Mouse (Mus musculus): ENCODE data around the gene Gm11444. TPM values are rescaled to one million over a fixed set of nuclear protein-coding genes. Genes with fewer than 3 reads are reported as not detected.
A peak's percentile ranks its signal among the peaks of the same experiment; 100 is the strongest.

Gm11444 gene
- polyA plus RNA-seq, 1 experiment, result not detected

GRCm38 (mm10) chr11:85832231-85832924, 17.8 kb downstream of the Gm11444 start, which contains the start of gene Tbx2:
Gene Tbx2, plus strand, starts transcription at chr11:85832551.
- under 1% methylated on average over 52 of the region's 52 CpGs for WGBS
- peak; percentile 72 for DNase-seq
- H3K4me3 ChIP-seq (replicated peaks; ENCODE audit: extremely low read depth, low read depth, low read length), result peak within 1 kb of the TSS; percentile 71
- H3K4me1 ChIP-seq (ENCODE audit: control insufficient read depth, insufficient read depth, low read length), result no peaks in the 10 kb centered on the region; the same call in 1 of the 2 replicates
- TF ChIP-seq CTCF (IDR thresholded peaks at IDR 0.05; ENCODE audit: insufficient read depth, low read length) (no peak), POLR2A (IDR thresholded peaks at IDR 0.05; ENCODE audit: borderline replicate concordance, extremely low read depth, low read depth, low read length) (peak; percentile 80; the same call in 1 of the 2 replicates)

GRCm38 (mm10) chr11:85831656-85832230, 18.4 kb downstream of the Gm11444 start:
- TF ChIP-seq CTCF (IDR thresholded peaks at IDR 0.05; ENCODE audit: insufficient read depth, low read length) (no peak), POLR2A (IDR thresholded peaks at IDR 0.05; ENCODE audit: borderline replicate concordance, extremely low read depth, low read depth, low read length) (peak; percentile 41; the same call in 1 of the 2 replicates)
- 3% methylated on average over 33 of the region's 33 CpGs for WGBS
- DNase-seq, result no peak
- H3K4me1 ChIP-seq (ENCODE audit: control insufficient read depth, insufficient read depth, low read length), result no peaks in the 10 kb centered on the region
- H3K4me3 ChIP-seq (replicated peaks; ENCODE audit: extremely low read depth, low read depth, low read length), result peak overlapping the region; percentile 68

GRCm38 (mm10) chr11:85830901-85831341, 19.2 kb downstream of the Gm11444 start:
- WGBS, result 22% methylated on average over 17 of the region's 17 CpGs
- TF ChIP-seq POLR2A (IDR thresholded peaks at IDR 0.05; ENCODE audit: borderline replicate concordance, extremely low read depth, low read depth, low read length), result peak; percentile 44; the same call in 1 of the 2 replicates
- peak; percentile 35; the same call in 1 of the 2 replicates for TF ChIP-seq CTCF (IDR thresholded peaks at IDR 0.05; ENCODE audit: insufficient read depth, low read length)
- no peaks in the 10 kb centered on the region for H3K4me1 ChIP-seq (ENCODE audit: control insufficient read depth, insufficient read depth, low read length)
- H3K4me3 ChIP-seq (replicated peaks; ENCODE audit: extremely low read depth, low read depth, low read length), result peak overlapping the region; percentile 40
- no peak for DNase-seq

- WGBS, result 10% methylated on average over 58 of the region's 61 CpGs
- DNase-seq, result peak; percentile 37
- H3K4me3 ChIP-seq (replicated peaks; ENCODE audit: extremely low read depth, low read depth, low read length), result peak overlapping the region; percentile 34
- no peaks in the 10 kb centered on the region for H3K4me1 ChIP-seq (ENCODE audit: control insufficient read depth, insufficient read depth, low read length)
- TF ChIP-seq CTCF (IDR thresholded peaks at IDR 0.05; ENCODE audit: insufficient read depth, low read length), result no peak
- TF ChIP-seq POLR2A (IDR thresholded peaks at IDR 0.05; ENCODE audit: borderline replicate concordance, extremely low read depth, low read depth, low read length), result 0 out of 2 replicates have a peak, but pooled peaks have one; percentile 26
These were observed 20.4 kb downstream of the Gm11444 start for GRCm38 (mm10) chr11:85829520-85830440.

DNA sequence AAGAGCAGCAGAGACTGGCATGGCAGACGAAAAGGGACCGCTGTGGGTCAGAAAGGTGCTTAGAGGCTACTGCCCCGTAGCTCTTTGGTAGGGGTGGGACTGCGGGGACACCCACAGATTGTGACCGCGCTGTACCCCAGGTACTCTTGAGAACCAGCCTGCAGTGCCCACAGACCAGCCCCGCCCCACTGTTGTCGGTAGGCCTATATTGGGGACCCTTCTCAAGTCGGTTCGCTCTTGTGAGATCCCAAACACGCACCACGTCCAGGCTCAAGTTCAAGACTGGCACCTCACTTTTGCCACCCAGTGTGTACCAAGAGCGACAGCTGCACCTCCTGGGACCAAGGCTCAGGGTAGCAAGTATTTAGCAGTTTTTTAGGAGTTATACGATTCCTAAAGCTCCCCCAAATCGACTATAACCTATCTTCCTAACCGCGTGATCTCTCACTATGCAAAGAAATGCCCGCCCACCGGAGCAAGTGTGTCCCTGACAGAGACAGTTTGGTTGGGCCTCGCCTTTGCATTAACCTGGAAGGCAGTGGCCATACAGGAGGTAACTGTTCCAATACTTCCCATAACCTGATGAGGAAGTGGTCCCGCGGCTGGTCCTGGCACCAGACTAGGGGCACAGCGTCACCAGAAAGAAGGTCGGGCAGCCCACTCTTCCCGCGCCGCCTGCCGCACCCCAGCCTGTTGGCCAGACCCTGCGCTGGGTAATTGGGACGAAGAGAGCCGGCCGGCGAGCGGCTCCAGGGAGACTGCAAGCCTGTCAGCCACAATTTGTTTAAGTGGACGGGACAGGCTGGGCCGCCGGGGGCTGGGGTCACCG, 21.2 kb downstream of the Gm11444 start:
- DNase-seq, result no peak
- Histone ChIP-seq H3K4me3 (replicated peaks; ENCODE audit: extremely low read depth, low read depth, low read length) (no peak overlapping the region), H3K4me1 (ENCODE audit: control insufficient read depth, insufficient read depth, low read length) (no peaks in the 10 kb centered on the region)
- WGBS, result 49% methylated on average over 38 of the region's 38 CpGs
- TF ChIP-seq POLR2A (IDR thresholded peaks at IDR 0.05; ENCODE audit: borderline replicate concordance, extremely low read depth, low read depth, low read length) (no peak), CTCF (IDR thresholded peaks at IDR 0.05; ENCODE audit: insufficient read depth, low read length) (no peak)

DNA sequence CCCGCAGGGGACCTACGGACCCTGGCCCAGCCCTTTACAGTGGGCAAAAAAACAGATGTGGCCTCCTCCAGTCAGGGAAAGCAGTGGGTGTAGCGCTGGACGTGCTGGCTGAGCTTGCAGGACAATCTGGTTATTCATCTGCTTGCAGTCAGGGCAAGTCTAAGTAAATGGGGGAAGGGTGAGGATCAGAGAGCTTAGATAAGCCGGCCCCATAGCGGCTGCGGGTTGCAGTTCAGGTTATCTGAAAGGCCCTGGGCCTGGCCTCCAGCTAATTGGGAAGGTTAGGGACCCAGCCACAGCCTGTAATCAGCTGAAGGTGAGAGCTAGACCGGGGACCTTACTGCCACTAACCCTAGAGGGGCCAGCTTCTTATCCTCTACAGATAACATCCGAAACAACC, 22.8 kb downstream of the Gm11444 start:
- DNase-seq, result no peak
- H3K4me3 ChIP-seq (replicated peaks; ENCODE audit: extremely low read depth, low read depth, low read length), result no peak overlapping the region
- 0 out of 2 replicates have a peak, but pooled peaks cover 2% of the 10 kb centered on the region for H3K4me1 ChIP-seq (ENCODE audit: control insufficient read depth, insufficient read depth, low read length)
- TF ChIP-seq POLR2A (IDR thresholded peaks at IDR 0.05; ENCODE audit: borderline replicate concordance, extremely low read depth, low read depth, low read length), result no peak
- no peak for TF ChIP-seq CTCF (IDR thresholded peaks at IDR 0.05; ENCODE audit: insufficient read depth, low read length)
- WGBS, result 56% methylated on average over 9 of the region's 9 CpGs

DNA sequence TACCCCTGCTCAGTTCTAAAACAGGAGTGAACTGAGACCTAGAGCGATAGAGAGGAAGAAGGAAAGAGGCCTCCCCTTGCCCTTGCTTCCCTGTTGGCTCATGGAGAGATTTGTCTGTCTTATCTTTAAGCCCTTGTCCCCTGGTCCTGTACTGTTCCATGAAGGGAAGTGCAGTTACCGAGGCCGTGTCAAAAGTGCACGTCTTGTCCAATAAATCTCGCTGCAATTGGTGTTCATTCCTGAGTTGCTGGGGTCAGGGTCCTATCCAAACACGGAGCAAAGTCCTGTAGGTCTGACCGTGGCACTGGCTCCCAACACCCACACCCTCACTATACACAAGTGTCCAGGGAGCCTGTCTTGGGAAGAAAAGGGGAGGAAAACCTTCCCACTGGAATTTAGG, 24.3 kb downstream of the Gm11444 start:
- no peak for DNase-seq
- H3K4me3 ChIP-seq (replicated peaks; ENCODE audit: extremely low read depth, low read depth, low read length), result no peak overlapping the region
- H3K4me1 ChIP-seq (ENCODE audit: control insufficient read depth, insufficient read depth, low read length), result 0 out of 2 replicates have a peak, but pooled peaks cover 2% of the 10 kb centered on the region
- TF ChIP-seq CTCF (IDR thresholded peaks at IDR 0.05; ENCODE audit: insufficient read depth, low read length), result no peak
- TF ChIP-seq POLR2A (IDR thresholded peaks at IDR 0.05; ENCODE audit: borderline replicate concordance, extremely low read depth, low read depth, low read length), result no peak
- WGBS, result 59% methylated on average over 7 of the region's 7 CpGs

DNA sequence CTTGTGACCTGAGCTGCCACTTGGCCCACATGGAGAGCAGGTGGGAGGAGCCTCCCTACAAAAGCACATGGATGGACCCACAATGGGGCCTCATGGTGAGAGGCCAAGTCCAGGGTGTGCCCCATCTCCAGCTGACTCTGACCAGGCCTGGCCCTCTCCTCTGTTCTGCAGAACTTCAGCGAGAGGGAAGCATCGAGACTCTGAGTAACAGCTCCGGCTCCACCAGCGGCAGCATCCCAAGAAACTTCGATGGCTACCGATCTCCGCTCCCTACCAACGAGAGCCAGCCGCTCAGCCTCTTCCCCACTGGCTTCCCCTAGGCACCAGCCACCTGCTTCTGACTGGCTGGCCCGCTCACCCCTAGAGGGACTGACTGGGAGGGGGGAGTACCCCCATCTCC, 25.1 kb downstream of the Gm11444 start:
- H3K4me3 ChIP-seq (replicated peaks; ENCODE audit: extremely low read depth, low read depth, low read length), result no peak overlapping the region
- WGBS, result 79% methylated on average over 10 of the region's 10 CpGs
- TF ChIP-seq CTCF (IDR thresholded peaks at IDR 0.05; ENCODE audit: insufficient read depth, low read length) (no peak), POLR2A (IDR thresholded peaks at IDR 0.05; ENCODE audit: borderline replicate concordance, extremely low read depth, low read depth, low read length) (no peak)
- H3K4me1 ChIP-seq (ENCODE audit: control insufficient read depth, insufficient read depth, low read length), result 0 out of 2 replicates have a peak, but pooled peaks cover 2% of the 10 kb centered on the region
- DNase-seq, result no peak

Data from lung, adult 2 months (tissue).